Mouse (Mus musculus): ENCODE results near the gene LTO1. TPM values are rescaled to one million over a fixed set of nuclear protein-coding genes. Genes with fewer than 3 reads are reported as not detected.

Gene LTO1
- polyA plus RNA-seq, 1 experiment from 2014 or later: 8.3 TPM

- no peak overlapping the region for H3K9ac ChIP-seq
- no peaks in the 10 kb centered on the region for H3K36me3 ChIP-seq (replicated peaks)
- no peak overlapping the region for H3K4me3 ChIP-seq (replicated peaks)
- H3K27ac ChIP-seq (replicated peaks): no peak overlapping the region
- H3K27me3 ChIP-seq: no peaks in the 10 kb centered on the region
- H3K4me2 ChIP-seq: no peak overlapping the region
- H3K4me1 ChIP-seq (replicated peaks): no peaks in the 10 kb centered on the region; the same call in 1 of the 2 replicates
- no peaks in the 10 kb centered on the region for H3K9me3 ChIP-seq (replicated peaks)
- WGBS (ENCODE audit: insufficient replicate concordance): 48% methylated on average over 8 of the region's 8 CpGs
- no peak; the same call in 1 of the 2 replicates for ATAC-seq (ENCODE audit: insufficient read depth)
These were observed 56.3 kb downstream of the LTO1 start for GRCm38 (mm10) chr7:144970997-144971768.

DNA sequence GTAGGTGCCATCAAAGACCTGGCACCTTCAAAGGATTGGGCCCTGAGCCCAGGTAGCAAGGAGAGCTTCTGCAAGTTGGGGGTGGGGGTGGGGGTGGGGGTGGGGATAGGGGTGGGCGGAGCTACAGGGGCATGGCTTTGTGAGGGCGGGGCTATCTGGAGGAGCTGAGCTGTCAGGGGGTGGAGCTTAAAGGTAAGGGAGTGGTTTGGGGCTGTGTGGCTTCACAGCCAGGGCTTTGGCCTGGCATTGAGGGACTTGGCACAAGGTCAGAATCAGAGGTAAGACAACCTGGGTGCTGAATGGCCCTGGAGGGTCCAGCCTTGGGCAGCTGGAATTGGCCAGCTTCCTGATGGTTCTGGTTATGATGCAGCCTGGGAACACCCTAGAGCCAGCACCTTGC lies 56.9 kb downstream of the LTO1 start:
- Histone ChIP-seq H3K9me3 (replicated peaks) (no peaks in the 10 kb centered on the region), H3K27me3 (no peaks in the 10 kb centered on the region), H3K36me3 (replicated peaks) (no peaks in the 10 kb centered on the region), H3K9ac (no peak overlapping the region), H3K4me3 (replicated peaks) (no peak overlapping the region), H3K4me2 (no peak overlapping the region), H3K27ac (replicated peaks) (no peak overlapping the region), H3K4me1 (replicated peaks) (no peaks in the 10 kb centered on the region; the same call in 1 of the 2 replicates)
- 20% methylated on average over 2 of the region's 2 CpGs for WGBS (ENCODE audit: insufficient replicate concordance)
- no peak for ATAC-seq (ENCODE audit: insufficient read depth)

GRCm38 (mm10) chr7:144973461-144973860 lies 58.6 kb downstream of the LTO1 start:
- no peak for ATAC-seq (ENCODE audit: insufficient read depth)
- 55% methylated on average over 8 of the region's 8 CpGs for WGBS (ENCODE audit: insufficient replicate concordance)
- H3K9ac ChIP-seq: no peak overlapping the region
- H3K4me2 ChIP-seq: no peak overlapping the region
- no peak overlapping the region for H3K4me3 ChIP-seq (replicated peaks)
- H3K27me3 ChIP-seq: no peaks in the 10 kb centered on the region
- H3K9me3 ChIP-seq (replicated peaks): no peaks in the 10 kb centered on the region
- H3K4me1 ChIP-seq (replicated peaks): no peaks in the 10 kb centered on the region; the same call in 1 of the 2 replicates
- no peaks in the 10 kb centered on the region for H3K36me3 ChIP-seq (replicated peaks)
- H3K27ac ChIP-seq (replicated peaks): no peak overlapping the region

- H3K27me3 ChIP-seq: no peaks in the 10 kb centered on the region
- H3K36me3 ChIP-seq (replicated peaks): no peaks in the 10 kb centered on the region
- H3K9me3 ChIP-seq (replicated peaks): no peaks in the 10 kb centered on the region
- H3K4me2 ChIP-seq: no peak overlapping the region
- H3K9ac ChIP-seq: no peak overlapping the region
- H3K4me1 ChIP-seq (replicated peaks): no peaks in the 10 kb centered on the region
- no peak overlapping the region for H3K4me3 ChIP-seq (replicated peaks)
- H3K27ac ChIP-seq (replicated peaks): no peak overlapping the region
- WGBS (ENCODE audit: insufficient replicate concordance): 60% methylated on average over 2 of the region's 2 CpGs
- ATAC-seq (ENCODE audit: insufficient read depth): no peak
These were observed 62.2 kb downstream of the LTO1 start for GRCm38 (mm10) chr7:144977121-144977520.

DNA sequence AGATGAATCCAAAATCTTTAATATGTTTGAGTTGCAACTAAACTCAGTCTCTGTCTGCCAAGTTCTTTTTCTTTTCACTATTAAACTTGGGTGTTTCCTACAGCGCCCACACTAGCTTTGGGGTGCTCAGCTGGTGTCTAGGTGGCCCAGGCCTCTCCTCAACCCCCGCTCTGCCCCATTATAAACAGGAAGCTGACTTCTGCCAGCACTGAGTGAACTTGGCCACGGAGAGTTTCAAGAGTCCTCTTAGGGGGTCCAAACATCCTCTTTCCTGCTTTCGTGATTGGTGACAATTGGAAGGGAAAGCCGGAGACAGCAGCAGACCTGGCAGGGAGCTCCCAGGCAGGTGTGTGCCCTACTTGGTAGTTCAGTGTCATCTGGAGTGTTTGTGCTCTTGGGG lies 64.9 kb downstream of the LTO1 start:
- H3K4me1 ChIP-seq (replicated peaks): no peaks in the 10 kb centered on the region
- ATAC-seq (ENCODE audit: insufficient read depth): no peak
- H3K9ac ChIP-seq: no peak overlapping the region
- no peaks in the 10 kb centered on the region for H3K9me3 ChIP-seq (replicated peaks)
- H3K27me3 ChIP-seq: no peaks in the 10 kb centered on the region
- no peak overlapping the region for H3K27ac ChIP-seq (replicated peaks)
- no peak overlapping the region for H3K4me3 ChIP-seq (replicated peaks)
- no peaks in the 10 kb centered on the region for H3K36me3 ChIP-seq (replicated peaks)
- H3K4me2 ChIP-seq: no peak overlapping the region
- 45% methylated on average over 5 of the region's 5 CpGs for WGBS (ENCODE audit: insufficient replicate concordance)

Other genes with a start within 250 kb of the LTO1 start
- gene Ano1, start 163.1 kb upstream of the LTO1 start, polyA plus RNA-seq (2015; fragmentation: Nextera tagmentation; extraction: Ambion mirVana): 1.4 and 1.5 TPM in 2 replicates
- gene Fgf3, start 77.0 kb upstream of the LTO1 start, polyA plus RNA-seq (2015; fragmentation: Nextera tagmentation; extraction: Ambion mirVana): 0.06 TPM in 1 of 2 replicates, not detected in the other
- not detected in 2 replicates for gene Fgf4, start 67.7 kb upstream of the LTO1 start, polyA plus RNA-seq (2015; fragmentation: Nextera tagmentation; extraction: Ambion mirVana)
- gene Fgf15, start 18.6 kb upstream of the LTO1 start, polyA plus RNA-seq (2015; fragmentation: Nextera tagmentation; extraction: Ambion mirVana): not detected in 2 replicates
- gene Ccnd1, start 24.8 kb downstream of the LTO1 start, polyA plus RNA-seq (2015; fragmentation: Nextera tagmentation; extraction: Ambion mirVana): 21.6 and 24.5 TPM in 2 replicates

Data from liver, embryonic 15.5 days (tissue).